Mouse (Mus musculus) liver, postnatal 0 days (tissue): ENCODE measurements around the gene Hdac9. TPM values are rescaled to one million over a fixed set of nuclear protein-coding genes. Genes with fewer than 3 reads are reported as not detected.

Experiments used
- ATAC-seq: fragments of 200-750 bp; cut with Nextera tagmentation; 2 replicates; pipeline ENCODE4 v1.8.0; 2017; ENCODE audit warnings: mild to moderate bottlenecking, moderate library complexity
- DNase-seq: peaks from one replicate; pipeline ENCODE4 v3.0.0-alpha.2; 2016
- H3K27ac ChIP-seq: fragments of 300-500 bp; sonication (generic); 2 replicates; pipeline ENCODE4 v1.5.1; 2014; ENCODE audit warnings: antibody characterized with exemption, moderate library complexity, mild to moderate bottlenecking, low read depth
- H3K27me3 ChIP-seq: fragments of 300-500 bp; sonication (generic); 2 replicates; pipeline ENCODE4 v1.6.1; 2014; ENCODE audit warnings: low read length, control low read depth, mixed read lengths; ENCODE audit not compliant: insufficient read depth
- H3K36me3 ChIP-seq: fragments of 300-500 bp; sonication (generic); replicated peaks from 2 replicates; pipeline ENCODE4 v1.6.1; 2014; ENCODE audit warnings: mild to moderate bottlenecking, control low read depth, low read length, moderate library complexity, mixed read lengths; ENCODE audit not compliant: insufficient read depth
- H3K4me1 ChIP-seq: fragments of 300-500 bp; sonication (generic); 2 replicates; pipeline ENCODE4 v1.6.1; 2014; ENCODE audit warnings: antibody characterized with exemption, mild to moderate bottlenecking, control low read depth; ENCODE audit not compliant: insufficient read depth
- H3K4me2 ChIP-seq: fragments of 300-500 bp; sonication (generic); 2 replicates; pipeline ENCODE4 v1.6.1; 2014; ENCODE audit warnings: low read depth, mild to moderate bottlenecking, low read length, moderate library complexity, mixed read lengths
- H3K4me3 ChIP-seq: fragments of 300-500 bp; sonication (generic); 2 replicates; pipeline ENCODE4 v1.5.1; 2014; ENCODE audit warnings: low read depth, low read length
- H3K9ac ChIP-seq: fragments of 300-500 bp; sonication (generic); replicated peaks from 2 replicates; pipeline ENCODE4 v1.6.1; 2014; ENCODE audit warnings: mild to moderate bottlenecking, moderate library complexity
- H3K9me3 ChIP-seq: fragments of 300-500 bp; sonication (generic); 2 replicates; pipeline ENCODE4 v1.6.1; 2016; ENCODE audit warnings: mild to moderate bottlenecking, control low read depth, low read length, mixed read lengths
- CTCF ChIP-seq: sonication (generic); IDR thresholded peaks from 2 replicates; pipeline ENCODE4 v1.5.1; 2016; ENCODE audit warnings: antibody characterized with exemption, low read depth
- EP300 ChIP-seq: IDR thresholded peaks from 2 replicates; pipeline ENCODE4 v1.6.1; 2016; ENCODE audit warnings: antibody characterized with exemption, low read depth, mild to moderate bottlenecking
- WGBS: fragments of 180-500 bp; shearing (Covaris S2); extraction: QIAGEN DNeasy Blood & Tissue Kit; methylation state at CpG from one replicate; pipeline ENCODE4 v1.1.7; 2014; ENCODE audit not compliant: insufficient replicate concordance; 5-methylcytosine and 5-hydroxymethylcytosine counted together
- polyA plus RNA-seq: library from polyadenylated mRNA; unstranded; fragments of >200 nt; fragmentation: Nextera tagmentation; extraction: Ambion mirVana; gene quantifications from 2 replicates; pipeline ENCODE4 v1.2.1, GENCODE M21; 2015

Hdac9 gene
- polyA plus RNA-seq, 1 experiment from 2014 or later = 1.3 TPM

GRCm38 (mm10) chr12:34787380-34787779, 129.5 kb downstream of the Hdac9 start:
- ATAC-seq (no peak), DNase-seq (no peak)
- no peak overlapping the region for H3K27ac ChIP-seq
- no peak overlapping the region for H3K4me2 ChIP-seq
- H3K27me3 ChIP-seq = no peaks in the 10 kb centered on the region
- H3K4me1 ChIP-seq = no peaks in the 10 kb centered on the region
- no peak overlapping the region for H3K4me3 ChIP-seq
- no peak for TF ChIP-seq CTCF
- no peak for TF ChIP-seq EP300
- H3K36me3 ChIP-seq = no peaks in the 10 kb centered on the region
- H3K9ac ChIP-seq = no peak overlapping the region
- H3K9me3 ChIP-seq = no peaks in the 10 kb centered on the region

- ATAC-seq (peak; percentile 43; the same call in 1 of the 2 replicates), DNase-seq (peak; percentile 30)
- no peak for TF ChIP-seq CTCF
- no peak for TF ChIP-seq EP300
- Histone ChIP-seq H3K4me2 (no peak overlapping the region), H3K4me3 (no peak overlapping the region), H3K9ac (no peak overlapping the region), H3K9me3 (no peaks in the 10 kb centered on the region), H3K27me3 (no peaks in the 10 kb centered on the region), H3K36me3 (no peaks in the 10 kb centered on the region), H3K27ac (0 out of 2 replicates have a peak overlapping the region, but pooled peaks have one; percentile 29), H3K4me1 (no peaks in the 10 kb centered on the region)
- WGBS = 51% methylated on average over 6 of the region's 6 CpGs
These were observed 133.3 kb downstream of the Hdac9 start for GRCm38 (mm10) chr12:34783574-34783973.

GRCm38 (mm10) chr12:34779368-34779957, 137.4 kb downstream of the Hdac9 start:
- Histone ChIP-seq H3K9ac (no peak overlapping the region), H3K4me3 (no peak overlapping the region), H3K27ac (no peak overlapping the region), H3K4me2 (no peak overlapping the region), H3K4me1 (no peaks in the 10 kb centered on the region), H3K36me3 (no peaks in the 10 kb centered on the region), H3K27me3 (no peaks in the 10 kb centered on the region), H3K9me3 (no peaks in the 10 kb centered on the region)
- DNase-seq = no peak
- TF ChIP-seq EP300 (no peak), CTCF (no peak)
- WGBS = 38% methylated on average over 6 of the region's 6 CpGs
- ATAC-seq = no peak

- ATAC-seq (no peak), DNase-seq (no peak)
- H3K27ac ChIP-seq = no peak overlapping the region
- no peak overlapping the region for H3K4me2 ChIP-seq
- no peaks in the 10 kb centered on the region for H3K9me3 ChIP-seq
- no peaks in the 10 kb centered on the region for H3K36me3 ChIP-seq
- no peak overlapping the region for H3K4me3 ChIP-seq
- WGBS = 76% methylated on average over 3 of the region's 3 CpGs
- no peaks in the 10 kb centered on the region for H3K4me1 ChIP-seq
- no peak overlapping the region for H3K9ac ChIP-seq
- no peak for TF ChIP-seq CTCF
- no peak for TF ChIP-seq EP300
- H3K27me3 ChIP-seq = no peaks in the 10 kb centered on the region
These were observed 140.7 kb downstream of the Hdac9 start for GRCm38 (mm10) chr12:34776170-34776569.

GRCm38 (mm10) chr12:34774071-34774470, 142.8 kb downstream of the Hdac9 start:
- Histone ChIP-seq H3K27me3 (no peaks in the 10 kb centered on the region), H3K4me2 (no peak overlapping the region), H3K36me3 (no peaks in the 10 kb centered on the region), H3K4me3 (no peak overlapping the region), H3K27ac (no peak overlapping the region), H3K4me1 (no peaks in the 10 kb centered on the region), H3K9ac (no peak overlapping the region), H3K9me3 (no peaks in the 10 kb centered on the region)
- 79% methylated on average over 5 of the region's 5 CpGs for WGBS
- no peak for TF ChIP-seq CTCF
- no peak for TF ChIP-seq EP300
- ATAC-seq = no peak
- DNase-seq = no peak

- ATAC-seq (no peak), DNase-seq (no peak)
- no peaks in the 10 kb centered on the region for H3K27me3 ChIP-seq
- no peak overlapping the region for H3K27ac ChIP-seq
- WGBS = 82% methylated on average over 6 of the region's 6 CpGs
- H3K4me2 ChIP-seq = no peak overlapping the region
- no peak for TF ChIP-seq CTCF
- no peak for TF ChIP-seq EP300
- H3K4me3 ChIP-seq = no peak overlapping the region
- no peak overlapping the region for H3K9ac ChIP-seq
- H3K36me3 ChIP-seq = no peaks in the 10 kb centered on the region
- H3K9me3 ChIP-seq = no peaks in the 10 kb centered on the region
- H3K4me1 ChIP-seq = no peaks in the 10 kb centered on the region
These were observed 149.6 kb downstream of the Hdac9 start for GRCm38 (mm10) chr12:34767226-34767775.
